Mouse (Mus musculus): ENCODE data around the gene Arhgef7.

The Arhgef7 gene

GRCm38 (mm10) chr8:11727273-11727650 lies 259 bp upstream of the Arhgef7 start:
- DNase-seq = no peak

GRCm38 (mm10) chr8:11728482-11729295 lies 1.2 kb downstream of the Arhgef7 start:
- peak; percentile 82 for DNase-seq

GRCm38 (mm10) chr8:11730271-11730940 lies 2.9 kb downstream of the Arhgef7 start:
- peak; percentile 75 for DNase-seq

- peak; percentile 70 for DNase-seq
Observed at GRCm38 (mm10) chr8:11735672-11736235, 8.2 kb downstream of the Arhgef7 start.

GRCm38 (mm10) chr8:11737096-11737495 lies 9.6 kb downstream of the Arhgef7 start:
- peak; percentile 39 for DNase-seq

- no peak for DNase-seq
Observed at GRCm38 (mm10) chr8:11739082-11739481, 11.6 kb downstream of the Arhgef7 start.

GRCm38 (mm10) chr8:11740857-11741256 lies 13.3 kb downstream of the Arhgef7 start:
- DNase-seq = no peak

- no peak for DNase-seq
Observed at GRCm38 (mm10) chr8:11743580-11743979, 16.1 kb downstream of the Arhgef7 start.

GRCm38 (mm10) chr8:11746850-11747600 lies 19.5 kb downstream of the Arhgef7 start:
- peak; percentile 75 for DNase-seq

- DNase-seq = no peak
Observed at GRCm38 (mm10) chr8:11749472-11749871, 22.0 kb downstream of the Arhgef7 start.

GRCm38 (mm10) chr8:11752338-11752737 lies 24.8 kb downstream of the Arhgef7 start:
- DNase-seq = no peak

- DNase-seq = no peak
Observed at GRCm38 (mm10) chr8:11753155-11753941, 25.8 kb downstream of the Arhgef7 start.

- no peak for DNase-seq
Observed at GRCm38 (mm10) chr8:11754723-11755122, 27.2 kb downstream of the Arhgef7 start.

GRCm38 (mm10) chr8:11755873-11756272 lies 28.4 kb downstream of the Arhgef7 start:
- peak; percentile 89 for DNase-seq

- DNase-seq = peak; percentile 88
Observed at GRCm38 (mm10) chr8:11757568-11758481, 30.3 kb downstream of the Arhgef7 start.

- peak; percentile 29 for DNase-seq
Observed at GRCm38 (mm10) chr8:11758482-11759281, 31.2 kb downstream of the Arhgef7 start.

- no peak for DNase-seq
Observed at GRCm38 (mm10) chr8:11761551-11761950, 34.0 kb downstream of the Arhgef7 start.

GRCm38 (mm10) chr8:11762048-11762447 lies 34.5 kb downstream of the Arhgef7 start:
- no peak for DNase-seq

GRCm38 (mm10) chr8:11762821-11763220 lies 35.3 kb downstream of the Arhgef7 start:
- DNase-seq = no peak

GRCm38 (mm10) chr8:11767213-11767840 lies 39.8 kb downstream of the Arhgef7 start:
- no peak for DNase-seq
